Mouse (Mus musculus) adipose tissue, adult 10 weeks (tissue): Measurements from ENCODE around the gene Hcn4. TPM values are rescaled to one million over a fixed set of nuclear protein-coding genes. Genes with fewer than 3 reads are reported as not detected.

ENCODE experiments used
- polyA plus RNA-seq: library from polyadenylated mRNA; stranded (reverse); fragments of 350-450 nt; fragmentation: Illumina TruSeq; extraction: RNeasy Lipid Tissue Mini Kit (QIAGEN cat#74804); gene quantifications from one replicate; pipeline ENCODE4 v1.2.3, GENCODE M21; 2014; ENCODE audit warnings: low read depth, low replicate concordance

Hcn4 gene
- polyA plus RNA-seq = 4.1 TPM

DNA sequence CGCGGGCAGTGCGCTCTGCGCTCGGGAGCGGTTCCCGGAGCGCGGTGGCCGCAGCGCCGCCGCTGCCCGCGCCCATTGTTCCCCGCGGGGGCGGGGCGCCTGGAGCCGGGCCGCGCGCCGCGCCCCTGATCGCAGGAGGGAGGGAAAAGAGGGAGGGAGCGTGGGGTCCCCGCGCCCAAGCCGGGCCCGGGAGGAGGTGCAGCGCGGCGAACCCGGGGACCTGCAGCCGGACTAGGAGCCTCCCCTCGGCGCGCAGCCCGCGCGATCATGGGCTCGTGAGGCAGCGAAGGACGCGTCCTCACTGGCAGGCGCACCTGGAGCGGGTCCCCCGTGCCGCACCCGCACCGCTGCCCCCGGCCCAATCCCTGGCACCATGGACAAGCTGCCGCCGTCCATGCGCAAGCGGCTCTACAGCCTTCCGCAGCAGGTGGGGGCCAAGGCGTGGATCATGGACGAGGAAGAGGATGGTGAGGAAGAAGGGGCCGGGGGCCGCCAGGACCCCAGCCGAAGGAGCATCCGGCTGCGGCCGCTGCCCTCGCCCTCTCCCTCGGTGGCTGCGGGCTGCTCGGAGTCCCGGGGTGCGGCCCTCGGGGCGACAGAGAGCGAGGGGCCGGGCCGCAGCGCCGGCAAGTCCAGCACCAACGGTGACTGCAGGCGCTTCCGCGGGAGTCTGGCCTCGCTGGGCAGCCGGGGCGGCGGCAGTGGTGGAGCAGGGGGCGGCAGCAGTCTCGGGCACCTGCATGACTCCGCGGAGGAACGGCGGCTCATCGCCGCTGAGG, at the start of gene Hcn4:
Gene Hcn4, plus strand, starts transcription at position 274 of the 779 bp plus-strand sequence.

Other genes starting within 250 kb of the Hcn4 start
- 216 TPM for gene Nptn, start 241.2 kb upstream of the Hcn4 start, polyA plus RNA-seq
- 1.5 TPM for gene Rec114, start 79.4 kb upstream of the Hcn4 start, polyA plus RNA-seq
- 21.6 TPM for gene Neo1, start 213.0 kb downstream of the Hcn4 start, polyA plus RNA-seq